Mouse (Mus musculus): ENCODE measurements around the gene Adap1.

GRCm38 (mm10) chr5:139326111-139326696 lies 782 bp upstream of the Adap1 start:
- TF ChIP-seq CTCF (IDR thresholded peaks at IDR 0.05; ENCODE audit: borderline replicate concordance, insufficient read depth, low read depth, low read length): peak; percentile 41
- no peak for TF ChIP-seq POLR2A (IDR thresholded peaks at IDR 0.05; ENCODE audit: borderline replicate concordance, insufficient read depth, low read length)
